ENCODE assay signal across 14 mouse cellular contexts in genomic region chr1:40764042-40764441, GRCm38 (mm10). TPM values are rescaled to one million over a fixed set of nuclear protein-coding genes. Genes with fewer than 3 reads are reported as not detected.
"Had no signal": no experiment of that assay in that cellular context is flagged by ENCODE, and none has a peak within 500 bp of the region (broad histone marks: within the 10 kb centered on the region; RNA-seq: fewer than 3 reads in every experiment).

No protein-coding gene starts in this region.

- H3K27ac ChIP-seq: limb, embryonic 15.5 days; liver, embryonic 12.5 days; macrophage had no signal

- DNase-seq: kidney, adult 2 months; kidney, postnatal 36 days; lung, embryonic 14.5 days; lung, postnatal 10 days; right cerebral cortex, postnatal 25 days; thymus, adult 2 months; thymus, postnatal 25 days had no signal

- H3K4me3 ChIP-seq: limb, embryonic 15.5 days; liver, embryonic 12.5 days; megakaryocyte, embryonic 14.5 days had no signal

- H3K9ac ChIP-seq: limb, embryonic 15.5 days; liver, embryonic 12.5 days; lung, embryonic 14.5 days had no signal

- ATAC-seq: liver, embryonic 12.5 days; midbrain, embryonic 16.5 days had no signal

- H3K4me2 ChIP-seq: limb, embryonic 15.5 days; liver, embryonic 12.5 days; lung, embryonic 14.5 days; midbrain, embryonic 11.5 days had no signal

- H3K9me3 ChIP-seq: limb, embryonic 15.5 days; liver, embryonic 12.5 days; megakaryocyte, embryonic 14.5 days had no signal

- H3K36me3 ChIP-seq: limb, embryonic 15.5 days; liver, embryonic 12.5 days had no signal

- H3K27me3 ChIP-seq: limb, embryonic 15.5 days; liver, embryonic 12.5 days had no signal

- H3K4me1 ChIP-seq: limb, embryonic 15.5 days; liver, embryonic 12.5 days; megakaryocyte, embryonic 14.5 days had no signal

RNA-seq across cellular contexts. Expression of gene Tmem182, which starts 41.4 kb away (rescaled TPM):
- polyA plus RNA-seq: liver, embryonic 12.5 days; macrophage; midbrain, embryonic 11.5 days; stomach, embryonic 14.5 days had no signal
